Mouse (Mus musculus): ENCODE measurements around the gene Heatr5a.

Heatr5a gene

GRCm38 (mm10) chr12:51974381-51974780 lies 3.3 kb upstream of the Heatr5a start:
- intact Hi-C loops (cut with DNase I) = no loop called here

GRCm38 (mm10) chr12:51972269-51973065 lies 1.3 kb upstream of the Heatr5a start:
- intact Hi-C loops (cut with DNase I) = no loop called here

- intact Hi-C loops (cut with DNase I) = no loop called here
These were observed 610 bp downstream of the Heatr5a start for GRCm38 (mm10) chr12:51970352-51971069.

GRCm38 (mm10) chr12:51969876-51970275 lies 1.2 kb downstream of the Heatr5a start:
- intact Hi-C loops (cut with DNase I) = no loop called here

- intact Hi-C loops (cut with DNase I) = no loop called here
These were observed 2.0 kb downstream of the Heatr5a start for GRCm38 (mm10) chr12:51969092-51969491.

GRCm38 (mm10) chr12:51967915-51968595 lies 3.1 kb downstream of the Heatr5a start:
- intact Hi-C loops (cut with DNase I) = no loop called here

- intact Hi-C loops (cut with DNase I) = no loop called here
These were observed 13.5 kb downstream of the Heatr5a start for GRCm38 (mm10) chr12:51957626-51958025.

GRCm38 (mm10) chr12:51952309-51952708 lies 18.8 kb downstream of the Heatr5a start:
- intact Hi-C loops (cut with DNase I) = no loop called here

GRCm38 (mm10) chr12:51947498-51947945 lies 23.6 kb downstream of the Heatr5a start:
- intact Hi-C loops (cut with DNase I) = loop anchor here (5.0 kb wide), 1 partner anchor 50 kb away; no protein-coding TSS in a partner anchor

GRCm38 (mm10) chr12:51945331-51945730 lies 25.8 kb downstream of the Heatr5a start:
- intact Hi-C loops (cut with DNase I) = loop anchor here (5.0 kb wide), 1 partner anchor 52 kb away; no protein-coding TSS in a partner anchor

GRCm38 (mm10) chr12:51939848-51940247 lies 31.3 kb downstream of the Heatr5a start:
- intact Hi-C loops (cut with DNase I) = no loop called here

- intact Hi-C loops (cut with DNase I) = no loop called here
These were observed 33.2 kb downstream of the Heatr5a start for GRCm38 (mm10) chr12:51937938-51938337.

GRCm38 (mm10) chr12:51929630-51930029 lies 41.5 kb downstream of the Heatr5a start:
- intact Hi-C loops (cut with DNase I) = no loop called here

GRCm38 (mm10) chr12:51917191-51917590 lies 53.9 kb downstream of the Heatr5a start:
- intact Hi-C loops (cut with DNase I) = no loop called here

- intact Hi-C loops (cut with DNase I) = no loop called here
These were observed 56.0 kb downstream of the Heatr5a start for GRCm38 (mm10) chr12:51914903-51915670.

GRCm38 (mm10) chr12:51909202-51909601 lies 61.9 kb downstream of the Heatr5a start:
- intact Hi-C loops (cut with DNase I) = no loop called here

GRCm38 (mm10) chr12:51907543-51907942 lies 63.6 kb downstream of the Heatr5a start:
- intact Hi-C loops (cut with DNase I) = no loop called here

GRCm38 (mm10) chr12:51900551-51900950 lies 70.6 kb downstream of the Heatr5a start:
- intact Hi-C loops (cut with DNase I) = no loop called here

- intact Hi-C loops (cut with DNase I) = no loop called here
These were observed 74.2 kb downstream of the Heatr5a start for GRCm38 (mm10) chr12:51896901-51897300.

- intact Hi-C loops (cut with DNase I) = no loop called here
These were observed 82.5 kb downstream of the Heatr5a start for GRCm38 (mm10) chr12:51888609-51889008.

All from adrenal gland (tissue).